ENCODE assay signal across 28 mouse cellular contexts in the genomic region with DNA sequence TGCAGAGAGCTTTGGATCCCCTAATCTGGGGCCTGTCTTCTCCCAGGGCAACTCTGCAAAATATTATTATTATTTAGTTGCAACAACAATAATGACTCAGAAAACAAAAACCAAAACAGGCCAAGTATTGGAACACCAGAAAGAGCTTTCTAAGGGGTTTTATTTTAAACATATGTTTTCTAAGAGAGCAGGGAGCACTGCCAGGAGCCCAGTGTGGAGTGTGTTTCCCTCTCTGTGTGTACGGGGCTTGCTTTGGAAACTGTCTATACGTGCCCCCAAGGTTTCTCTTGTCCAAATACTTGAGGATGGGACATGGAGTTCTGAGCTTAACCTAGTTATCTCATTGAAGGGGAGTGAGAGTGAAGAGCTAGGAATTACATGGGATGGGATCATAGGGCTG.
DNase-seq lines count a peak whose midpoint lies in the region; ATAC-seq lines count a peak whose summit lies in the region.
"Had no signal": no experiment of that assay in that cellular context is flagged by ENCODE, and none has a peak within 500 bp of the region (broad histone marks: within the 10 kb centered on the region; RNA-seq: fewer than 3 reads in every experiment).

No protein-coding gene starts in this region.

- H3K4me3 ChIP-seq in kidney, embryonic 15.5 days (replicated peaks): no peak overlapping the region
- H3K4me3 ChIP-seq in embryonic facial prominence, embryonic 12.5 days: no peak overlapping the region
- no peak overlapping the region for H3K4me3 ChIP-seq in limb, embryonic 13.5 days
- H3K4me3 ChIP-seq in hindbrain, embryonic 14.5 days (replicated peaks; ENCODE audit: low read length): no peak overlapping the region
- H3K4me3 ChIP-seq: gastrocnemius, adult 2 months; heart, embryonic 13.5 days; hindbrain, embryonic 15.5 days; liver, embryonic 13.5 days; megakaryocyte, embryonic 14.5 days; midbrain, embryonic 12.5 days; myocyte; neural tube, embryonic 13.5 days had no signal

- DNase-seq in kidney, postnatal 25 days: no peak
- DNase-seq in NIH3T3 (ENCODE audit: low read depth): peak; percentile 77
- no peak for DNase-seq in thymus, postnatal 0 days (ENCODE audit: low spot score)
- no peak for DNase-seq in hindbrain, embryonic 14.5 days (ENCODE audit: low spot score)
- DNase-seq: adrenal gland, adult 2 months; cerebellum, adult 8-10 months; cerebellum, postnatal 25 days; gastrocnemius, adult 2 months; gastrocnemius, postnatal 36 days; heart, adult 18-20 months; heart, postnatal 10 days; kidney, adult 11 months; layer of hippocampus, postnatal 36 days; liver, embryonic 13.5 days; right cerebral cortex, postnatal 4 days had no signal

- H3K9me3 ChIP-seq in kidney, embryonic 15.5 days (replicated peaks): no peaks in the 10 kb centered on the region
- H3K9me3 ChIP-seq in embryonic facial prominence, embryonic 12.5 days: no peaks in the 10 kb centered on the region
- H3K9me3 ChIP-seq in limb, embryonic 13.5 days: no peaks in the 10 kb centered on the region
- H3K9me3 ChIP-seq in hindbrain, embryonic 14.5 days (ENCODE audit: control insufficient read depth, low read length): no peaks in the 10 kb centered on the region
- H3K9me3 ChIP-seq: heart, embryonic 13.5 days; hindbrain, embryonic 15.5 days; liver, embryonic 13.5 days; megakaryocyte, embryonic 14.5 days; midbrain, embryonic 12.5 days; neural tube, embryonic 13.5 days had no signal

- ATAC-seq in kidney, embryonic 15.5 days (replicated peaks; ENCODE audit: low FRiP score): no peak
- ATAC-seq in embryonic facial prominence, embryonic 12.5 days (ENCODE audit: insufficient number of reproducible peaks, insufficient read depth, low FRiP score, low TSS enrichment): no peak
- no peak for ATAC-seq in limb, embryonic 13.5 days (ENCODE audit: low FRiP score, low read depth)
- no peak for ATAC-seq in hindbrain, embryonic 14.5 days (ENCODE audit: low FRiP score)
- ATAC-seq: CD4-positive, CD25-positive, alpha-beta regulatory T cell, adult 4 months; forebrain, embryonic 16.5 days; inflammation-experienced regulatory T-cells, adult 6 months had no signal

- WGBS in kidney, embryonic 15.5 days: 73% methylated on average over 2 of the region's 2 CpGs
- WGBS in embryonic facial prominence, embryonic 12.5 days: 51% methylated on average over 2 of the region's 2 CpGs
- 52% methylated on average over 2 of the region's 2 CpGs for WGBS in limb, embryonic 13.5 days
- 69% methylated on average over 2 of the region's 2 CpGs for WGBS in hindbrain, embryonic 14.5 days

- H3K4me1 ChIP-seq in kidney, embryonic 15.5 days: peaks cover 25% of the 10 kb centered on the region
- peaks cover 31% of the 10 kb centered on the region for H3K4me1 ChIP-seq in embryonic facial prominence, embryonic 12.5 days
- peaks cover 49% of the 10 kb centered on the region for H3K4me1 ChIP-seq in limb, embryonic 13.5 days
- peaks cover 4% of the 10 kb centered on the region for H3K4me1 ChIP-seq in hindbrain, embryonic 14.5 days (replicated peaks; ENCODE audit: control insufficient read depth, insufficient read depth, low read length)
- H3K4me1 ChIP-seq: megakaryocyte, embryonic 14.5 days had no signal

- no peak overlapping the region for H3K9ac ChIP-seq in kidney, embryonic 15.5 days
- H3K9ac ChIP-seq in embryonic facial prominence, embryonic 12.5 days: no peak overlapping the region
- peak overlapping the region; percentile 8; the same call in 1 of the 2 replicates for H3K9ac ChIP-seq in limb, embryonic 13.5 days
- no peak overlapping the region for H3K9ac ChIP-seq in hindbrain, embryonic 14.5 days
- H3K9ac ChIP-seq: heart, embryonic 13.5 days; hindbrain, embryonic 15.5 days; liver, embryonic 13.5 days; midbrain, embryonic 12.5 days; neural tube, embryonic 13.5 days had no signal

- no peaks in the 10 kb centered on the region for H3K27me3 ChIP-seq in kidney, embryonic 15.5 days
- no peaks in the 10 kb centered on the region for H3K27me3 ChIP-seq in embryonic facial prominence, embryonic 12.5 days
- no peaks in the 10 kb centered on the region for H3K27me3 ChIP-seq in limb, embryonic 13.5 days
- H3K27me3 ChIP-seq in hindbrain, embryonic 14.5 days (ENCODE audit: control insufficient read depth, insufficient read depth, low read length): no peaks in the 10 kb centered on the region
- H3K27me3 ChIP-seq: heart, embryonic 13.5 days; hindbrain, embryonic 15.5 days; liver, embryonic 13.5 days; megakaryocyte, embryonic 14.5 days; neural tube, embryonic 13.5 days had no signal

- peak overlapping the region; percentile 18; the same call in 1 of the 2 replicates for H3K27ac ChIP-seq in kidney, embryonic 15.5 days
- H3K27ac ChIP-seq in embryonic facial prominence, embryonic 12.5 days: 0 out of 2 replicates have a peak overlapping the region, but pooled peaks have one; percentile 48
- peak overlapping the region; percentile 74 for H3K27ac ChIP-seq in limb, embryonic 13.5 days
- no peak overlapping the region for H3K27ac ChIP-seq in hindbrain, embryonic 14.5 days
- H3K27ac ChIP-seq: gastrocnemius, adult 2 months; heart, embryonic 13.5 days; hindbrain, embryonic 15.5 days; kidney, postnatal 0 days; liver, embryonic 13.5 days; midbrain, embryonic 12.5 days; neural tube, embryonic 13.5 days had no signal

- no peaks in the 10 kb centered on the region for H3K36me3 ChIP-seq in kidney, embryonic 15.5 days
- no peaks in the 10 kb centered on the region for H3K36me3 ChIP-seq in embryonic facial prominence, embryonic 12.5 days
- no peaks in the 10 kb centered on the region for H3K36me3 ChIP-seq in limb, embryonic 13.5 days
- H3K36me3 ChIP-seq in hindbrain, embryonic 14.5 days (replicated peaks; ENCODE audit: control insufficient read depth, insufficient read depth): no peaks in the 10 kb centered on the region
- H3K36me3 ChIP-seq: heart, embryonic 13.5 days; hindbrain, embryonic 15.5 days; liver, embryonic 13.5 days; midbrain, embryonic 12.5 days; neural tube, embryonic 13.5 days had no signal

- H3K4me2 ChIP-seq in kidney, embryonic 15.5 days: no peak overlapping the region
- H3K4me2 ChIP-seq in embryonic facial prominence, embryonic 12.5 days (replicated peaks): no peak overlapping the region
- no peak overlapping the region for H3K4me2 ChIP-seq in limb, embryonic 13.5 days (replicated peaks)
- no peak overlapping the region for H3K4me2 ChIP-seq in hindbrain, embryonic 14.5 days (replicated peaks)
- H3K4me2 ChIP-seq: heart, embryonic 13.5 days; hindbrain, embryonic 15.5 days; liver, embryonic 13.5 days; midbrain, embryonic 12.5 days; neural tube, embryonic 13.5 days had no signal
